In the genomic region with DNA sequence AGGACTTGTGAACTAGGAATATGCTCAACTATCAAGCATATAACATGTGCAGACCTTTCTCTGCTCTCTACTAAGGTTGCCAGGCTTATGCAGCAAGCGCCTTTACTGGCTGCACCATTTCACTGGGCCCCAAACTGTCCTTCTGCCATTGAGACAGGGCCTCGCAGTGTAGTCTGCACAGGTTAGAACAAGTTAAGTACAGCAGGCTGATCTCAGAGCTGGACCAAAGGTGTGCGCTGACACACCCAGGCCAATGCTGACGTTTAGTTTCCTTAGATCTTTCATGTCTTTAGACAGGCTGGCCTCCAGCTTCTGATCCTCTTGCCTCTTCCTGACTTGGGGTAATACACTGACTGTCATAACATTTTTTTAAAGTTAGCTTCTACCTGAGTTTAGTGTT, we compare ENCODE assay signal across 25 mouse cellular contexts. TPM values are rescaled to one million over a fixed set of nuclear protein-coding genes. Genes with fewer than 3 reads are reported as not detected.
DNase-seq lines count a peak whose midpoint lies in the region; ATAC-seq lines count a peak whose summit lies in the region.
"Had no signal": no experiment of that assay in that cellular context is flagged by ENCODE, and none has a peak within 500 bp of the region (broad histone marks: within the 10 kb centered on the region; RNA-seq: fewer than 3 reads in every experiment).

No protein-coding gene starts in this region.

- DNase-seq in embryonic facial prominence, embryonic 14.5 days (ENCODE audit: low spot score): no peak
- no peak for DNase-seq in embryonic facial prominence, embryonic 10.5 days (ENCODE audit: low spot score)
- peak; percentile 19 to 25 for DNase-seq in urinary bladder, adult 18-20 months (ENCODE audit: low spot score in 2 of 2)
- no peak for DNase-seq in urinary bladder, adult 2 months (ENCODE audit: low spot score)
- no peak for DNase-seq in c-Kit-positive CD71-positive TER-119-positive erythroid progenitor cells, embryonic 14.5 days (ENCODE audit: low spot score)
- no peak for DNase-seq in left cerebral cortex, postnatal 10 days (ENCODE audit: extremely low spot score in 1 of 2, low spot score in 2 of 2)
- DNase-seq: adrenal gland, postnatal 10 days; adrenal gland, postnatal 36 days; cerebellum, adult 11 months; cerebellum, adult 2 months; cerebellum, adult 9-11 months; cerebellum, postnatal 25 days; embryo, embryonic 11 days; forebrain, postnatal 0 days; gastrocnemius, postnatal 10 days; gastrocnemius, postnatal 36 days; heart, postnatal 36 days had no signal

- H3K27me3 ChIP-seq in embryonic facial prominence, embryonic 14.5 days (replicated peaks; ENCODE audit: control insufficient read depth, insufficient read depth, low read length): no peaks in the 10 kb centered on the region
- H3K27me3 ChIP-seq in embryonic facial prominence, embryonic 10.5 days (replicated peaks; ENCODE audit: low read depth, poor library complexity, severe bottlenecking): no peaks in the 10 kb centered on the region
- no peaks in the 10 kb centered on the region for H3K27me3 ChIP-seq in intestine, embryonic 15.5 days (replicated peaks)
- H3K27me3 ChIP-seq in stomach, embryonic 16.5 days (ENCODE audit: control insufficient read depth, insufficient read depth, low read length): no peaks in the 10 kb centered on the region
- H3K27me3 ChIP-seq: embryonic facial prominence, embryonic 15.5 days; hindbrain, embryonic 13.5 days had no signal

- intact Hi-C loops in left cerebral cortex, postnatal 10 days (cut with DNase I): no loop called here

- H3K9me3 ChIP-seq in embryonic facial prominence, embryonic 14.5 days (ENCODE audit: control insufficient read depth, low read length): no peaks in the 10 kb centered on the region
- H3K9me3 ChIP-seq in embryonic facial prominence, embryonic 10.5 days: no peaks in the 10 kb centered on the region
- H3K9me3 ChIP-seq in intestine, embryonic 15.5 days: no peaks in the 10 kb centered on the region
- H3K9me3 ChIP-seq in stomach, embryonic 16.5 days (replicated peaks; ENCODE audit: control insufficient read depth, low read length): no peaks in the 10 kb centered on the region
- H3K9me3 ChIP-seq: embryonic facial prominence, embryonic 15.5 days; hindbrain, embryonic 10.5 days; hindbrain, embryonic 13.5 days had no signal

- peak overlapping the region; percentile 33 for H3K27ac ChIP-seq in embryonic facial prominence, embryonic 14.5 days (replicated peaks; ENCODE audit: low read depth, low read length)
- no peak overlapping the region for H3K27ac ChIP-seq in embryonic facial prominence, embryonic 10.5 days (replicated peaks)
- no peak overlapping the region for H3K27ac ChIP-seq in intestine, embryonic 15.5 days
- 0 out of 2 replicates have a peak overlapping the region, but pooled peaks have one; percentile 27 for H3K27ac ChIP-seq in stomach, embryonic 16.5 days (ENCODE audit: low read length)
- H3K27ac ChIP-seq: embryonic facial prominence, embryonic 15.5 days; hindbrain, embryonic 10.5 days; hindbrain, embryonic 13.5 days had no signal

- no peak for ATAC-seq in embryonic facial prominence, embryonic 14.5 days (ENCODE audit: low read depth)
- peak; percentile 66; the same call in 1 of the 2 replicates for ATAC-seq in intestine, embryonic 15.5 days
- ATAC-seq in stomach, embryonic 16.5 days (ENCODE audit: insufficient read depth, low FRiP score): no peak
- ATAC-seq: forebrain, embryonic 14.5 days; forebrain, postnatal 0 days; hindbrain, embryonic 16.5 days had no signal

- H3K9ac ChIP-seq in embryonic facial prominence, embryonic 14.5 days (ENCODE audit: low read depth, low read length): no peak overlapping the region
- H3K9ac ChIP-seq in intestine, embryonic 15.5 days: no peak overlapping the region
- no peak overlapping the region for H3K9ac ChIP-seq in stomach, embryonic 16.5 days (ENCODE audit: low read length)
- H3K9ac ChIP-seq: embryonic facial prominence, embryonic 15.5 days; forebrain, postnatal 0 days; hindbrain, embryonic 13.5 days had no signal

- 83% methylated on average over 4 of the region's 4 CpGs for WGBS in embryonic facial prominence, embryonic 14.5 days
- WGBS in embryonic facial prominence, embryonic 10.5 days: 89% methylated on average over 4 of the region's 4 CpGs
- 86% methylated on average over 4 of the region's 4 CpGs for WGBS in intestine, embryonic 15.5 days
- 71% methylated on average over 4 of the region's 4 CpGs for WGBS in stomach, embryonic 16.5 days

- H3K36me3 ChIP-seq in embryonic facial prominence, embryonic 14.5 days (ENCODE audit: control insufficient read depth, insufficient read depth, low read length): peaks cover 91% of the 10 kb centered on the region
- H3K36me3 ChIP-seq in embryonic facial prominence, embryonic 10.5 days (replicated peaks): peaks cover 95% of the 10 kb centered on the region
- H3K36me3 ChIP-seq in intestine, embryonic 15.5 days: peaks cover 18% of the 10 kb centered on the region
- peaks cover 26% of the 10 kb centered on the region for H3K36me3 ChIP-seq in stomach, embryonic 16.5 days (ENCODE audit: control insufficient read depth, insufficient read depth, low read length)

- H3K4me3 ChIP-seq in embryonic facial prominence, embryonic 14.5 days (ENCODE audit: low read depth, low read length): no peak overlapping the region
- H3K4me3 ChIP-seq in embryonic facial prominence, embryonic 10.5 days: no peak overlapping the region
- no peak overlapping the region for H3K4me3 ChIP-seq in intestine, embryonic 15.5 days (replicated peaks)
- no peak overlapping the region for H3K4me3 ChIP-seq in stomach, embryonic 16.5 days (replicated peaks; ENCODE audit: low read length)
- H3K4me3 ChIP-seq: embryonic facial prominence, embryonic 15.5 days; hindbrain, embryonic 10.5 days; hindbrain, embryonic 13.5 days had no signal

- no peak overlapping the region for H3K4me2 ChIP-seq in embryonic facial prominence, embryonic 14.5 days (ENCODE audit: low read depth, low read length)
- no peak overlapping the region for H3K4me2 ChIP-seq in intestine, embryonic 15.5 days (replicated peaks)
- H3K4me2 ChIP-seq in stomach, embryonic 16.5 days (ENCODE audit: low read depth, low read length): no peak overlapping the region
- H3K4me2 ChIP-seq: embryonic facial prominence, embryonic 15.5 days; heart, embryonic 11.5 days; hindbrain, embryonic 13.5 days had no signal

- H3K4me1 ChIP-seq in embryonic facial prominence, embryonic 14.5 days (ENCODE audit: control insufficient read depth, insufficient read depth, low read length): no peaks in the 10 kb centered on the region
- H3K4me1 ChIP-seq in embryonic facial prominence, embryonic 10.5 days: no peaks in the 10 kb centered on the region
- H3K4me1 ChIP-seq in intestine, embryonic 15.5 days (replicated peaks): no peaks in the 10 kb centered on the region
- no peaks in the 10 kb centered on the region for H3K4me1 ChIP-seq in stomach, embryonic 16.5 days (ENCODE audit: control insufficient read depth, insufficient read depth, low read length)
- H3K4me1 ChIP-seq: embryonic facial prominence, embryonic 15.5 days; hindbrain, embryonic 10.5 days; hindbrain, embryonic 13.5 days had no signal

RNA-seq across cellular contexts. Expression of gene Msh6, which starts 22.9 kb away (rescaled TPM):
- polyA plus RNA-seq in embryonic facial prominence, embryonic 14.5 days (2014; fragmentation: Nextera tagmentation; extraction: Ambion mirVana): 38.5 and 45.4 TPM in 2 replicates
- polyA plus RNA-seq in embryonic facial prominence, embryonic 10.5 days (2016; fragmentation: Nextera tagmentation; extraction: Ambion mirVana): 88.8 and 89.1 TPM in 2 replicates
- 7.1 and 9.6 TPM in 2 replicates for polyA plus RNA-seq in urinary bladder, adult 2 months (2012; rRNA removed)
- 42.9 and 45.2 TPM in 2 replicates for polyA plus RNA-seq in intestine, embryonic 15.5 days (2015; fragmentation: Nextera tagmentation; extraction: Ambion mirVana)
- 36.1 and 38.4 TPM in 2 replicates for polyA plus RNA-seq in stomach, embryonic 16.5 days (2015; fragmentation: Nextera tagmentation; extraction: Ambion mirVana)
- 10 to 100 TPM; 13.6 to 14.4 TPM for total RNA-seq in left cerebral cortex, postnatal 10 days (2021)

Comparison
In these comparisons a context has a peak if more than half of its experiments do, and no peak if none do; other contexts are left out.
1. DNase-seq: peak in urinary bladder, adult 18-20 months (2 of 2); none in embryonic facial prominence, embryonic 14.5 days (single experiment), embryonic facial prominence, embryonic 10.5 days (single experiment), urinary bladder, adult 2 months (single experiment), c-Kit-positive CD71-positive TER-119-positive erythroid progenitor cells, embryonic 14.5 days (single experiment) and left cerebral cortex, postnatal 10 days (0 of 2).
2. H3K27ac ChIP-seq: peak in embryonic facial prominence, embryonic 14.5 days (single experiment) and stomach, embryonic 16.5 days (single experiment); none in embryonic facial prominence, embryonic 10.5 days (single experiment) and intestine, embryonic 15.5 days (single experiment).